Mouse (Mus musculus) hindlimb bud, embryonic 11.5 days (tissue): Measurements from ENCODE around the gene Ifrd2.
A peak's percentile ranks its signal among the peaks of the same experiment; 100 is the strongest.

Experiments
- DNase-seq: peaks from one replicate; pipeline ENCODE4 v3.0.0-alpha.2; 2012; ENCODE audit warnings: low read depth, low spot score; ENCODE audit errors: extremely low spot score

Gene Ifrd2

DNA sequence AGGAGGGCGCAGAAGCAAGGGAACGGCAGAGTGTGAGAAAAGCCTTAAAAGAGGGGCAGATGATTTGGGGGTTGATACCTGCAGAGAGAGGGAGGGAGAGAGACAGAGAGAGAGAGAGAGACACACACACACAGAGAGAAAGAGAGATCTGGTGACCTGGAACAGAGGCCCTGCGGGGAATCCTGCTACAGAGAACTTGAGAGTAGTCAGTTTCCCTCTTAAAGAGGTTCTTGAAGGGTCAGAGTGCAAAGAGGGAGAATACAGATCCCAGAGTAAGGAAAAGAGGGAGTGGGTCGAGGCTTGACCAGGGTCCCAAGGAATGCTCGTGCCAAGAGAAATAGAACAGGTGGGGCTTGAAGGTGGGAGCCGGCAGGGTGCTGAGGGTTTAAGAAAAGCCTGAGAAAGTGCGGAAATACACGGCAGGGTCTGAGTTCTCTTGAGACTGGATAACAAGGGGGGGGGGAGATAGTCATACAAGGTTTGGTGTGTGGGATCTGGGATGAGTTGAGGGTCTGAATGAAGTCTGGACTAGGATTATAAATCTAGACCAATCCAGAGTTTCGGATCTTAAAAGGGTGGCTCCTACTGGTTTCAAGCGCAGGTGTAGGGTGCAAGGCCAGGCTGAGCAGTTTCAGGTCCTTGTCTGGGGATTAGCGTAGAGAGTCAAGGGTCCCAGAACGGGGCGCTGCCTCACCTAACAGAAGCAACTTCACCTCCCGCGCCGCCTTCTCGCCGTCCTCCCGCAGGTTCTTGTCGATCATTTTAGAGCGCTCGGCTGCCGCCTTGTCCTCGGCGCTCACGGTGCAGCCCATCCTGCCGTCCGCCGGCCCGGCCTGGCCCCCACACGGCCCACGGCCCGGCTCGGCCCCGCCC, 47.2 kb downstream of the Ifrd2 start:
- no peak for DNase-seq

DNA sequence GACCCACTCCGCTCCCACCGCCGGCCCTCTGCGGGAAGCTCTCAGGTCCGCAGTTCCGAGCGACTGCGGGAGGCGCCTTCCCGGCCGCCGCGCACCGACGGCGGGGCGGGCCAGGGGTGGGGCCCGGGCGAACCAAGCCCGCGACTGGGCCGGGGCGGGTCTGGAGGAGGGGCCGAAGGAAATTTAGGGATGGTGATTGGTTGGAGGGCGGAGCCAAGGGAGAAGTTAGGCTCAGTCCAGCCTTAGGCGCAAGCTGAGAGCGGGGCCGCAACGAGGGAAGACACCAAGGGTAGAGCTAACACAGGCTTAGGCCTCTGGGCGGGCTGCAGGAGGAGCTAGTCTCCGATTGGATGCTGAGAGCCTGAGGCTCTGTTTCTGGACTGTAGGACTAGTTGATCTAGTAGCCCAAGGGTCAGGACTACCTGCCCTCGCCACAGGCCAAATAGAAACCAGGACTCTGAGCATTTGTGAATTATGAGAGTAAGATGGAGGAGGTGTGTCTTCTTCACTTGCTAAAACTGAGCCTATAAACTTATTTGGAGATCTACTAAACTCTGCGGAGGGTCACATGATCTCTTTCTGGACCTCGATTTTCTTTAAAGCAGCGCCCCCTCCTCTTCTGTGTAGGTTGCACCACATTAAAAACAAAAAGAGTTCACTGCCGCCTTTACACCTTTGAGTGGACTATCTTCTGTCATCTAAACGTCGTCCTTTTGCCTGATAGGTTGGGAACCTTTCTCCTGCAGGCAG, 48.0 kb downstream of the Ifrd2 start, which contains the start of gene Gnai2:
Gene Gnai2, minus strand, starts transcription at position 89 of the 750 bp plus-strand sequence.
- DNase-seq: peak; percentile 87

DNA sequence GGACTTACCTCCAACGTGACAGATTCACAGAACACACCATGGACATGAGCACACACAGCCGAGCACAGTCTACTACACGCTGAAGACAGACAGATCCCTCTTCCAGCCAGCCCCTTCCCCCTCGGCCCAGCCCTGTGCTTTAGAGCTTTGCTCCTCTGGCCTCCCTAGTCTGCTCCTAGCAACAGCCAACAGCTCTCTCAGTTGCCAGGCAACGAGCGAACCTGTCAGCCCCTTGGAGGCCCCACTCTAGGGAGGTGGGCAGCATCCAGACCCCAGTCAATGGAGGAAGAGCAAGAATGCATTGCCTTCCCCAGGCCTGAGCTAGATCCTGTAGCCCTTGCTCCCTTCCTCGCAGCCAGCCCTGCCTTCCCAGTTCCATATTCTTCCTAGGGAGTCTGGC, 49.6 kb downstream of the Ifrd2 start:
- no peak for DNase-seq

DNA sequence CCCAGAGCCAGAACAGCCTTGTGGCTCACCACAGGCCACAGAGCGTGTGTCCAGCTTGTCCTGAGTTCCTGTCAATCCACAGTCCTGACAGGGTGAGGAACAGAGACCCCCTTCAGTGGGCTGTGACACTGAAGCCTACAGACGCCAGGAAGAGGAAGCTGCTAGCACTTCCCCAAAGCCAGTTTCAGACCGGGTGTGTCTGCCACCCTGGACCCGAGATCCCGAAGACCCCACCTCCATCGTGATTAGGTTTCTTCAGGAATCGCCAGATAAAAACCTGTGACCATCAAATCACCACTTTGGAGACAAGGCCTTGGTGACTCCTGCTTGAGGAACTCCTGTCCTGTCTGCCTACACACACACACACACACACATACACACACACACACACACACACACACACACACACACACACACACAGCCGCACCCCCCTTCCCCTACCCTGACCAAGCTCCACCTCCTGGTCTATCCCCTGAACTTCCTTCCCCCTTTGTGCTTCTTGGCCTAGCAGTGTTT, 52.9 kb downstream of the Ifrd2 start:
- no peak for DNase-seq

DNA sequence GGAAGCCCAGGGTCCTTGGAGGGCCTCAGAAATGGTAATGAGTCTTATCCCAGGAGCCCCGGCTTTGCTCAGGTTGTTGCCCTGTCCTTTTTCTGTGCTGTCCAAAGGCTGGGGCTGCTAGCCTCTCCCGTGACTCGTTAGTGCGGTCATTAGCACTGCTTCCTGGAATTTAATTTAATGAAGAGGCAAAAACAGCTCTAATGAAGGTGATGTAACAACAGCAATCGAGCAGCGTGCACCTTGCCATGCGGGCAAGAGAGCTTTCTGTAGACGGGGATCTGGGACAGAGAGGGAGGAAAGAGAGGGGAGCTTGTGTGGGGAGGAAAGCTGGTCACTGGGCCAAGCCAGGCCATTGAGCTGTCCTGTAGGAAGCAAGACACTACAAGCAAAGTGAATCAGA, 54.2 kb downstream of the Ifrd2 start:
- no peak for DNase-seq
